Mouse (Mus musculus): Measurements from ENCODE around the gene Crybb2. TPM values are rescaled to one million over a fixed set of nuclear protein-coding genes. Genes with fewer than 3 reads are reported as not detected.
"Not testable (repeated sequence)": the region's sequence is repeated elsewhere in the genome, so short reads cannot be mapped to it uniquely, and the experiment has no call there.

The Crybb2 gene
- polyA plus RNA-seq, 1 experiment from 2014 or later = not detected

DNA sequence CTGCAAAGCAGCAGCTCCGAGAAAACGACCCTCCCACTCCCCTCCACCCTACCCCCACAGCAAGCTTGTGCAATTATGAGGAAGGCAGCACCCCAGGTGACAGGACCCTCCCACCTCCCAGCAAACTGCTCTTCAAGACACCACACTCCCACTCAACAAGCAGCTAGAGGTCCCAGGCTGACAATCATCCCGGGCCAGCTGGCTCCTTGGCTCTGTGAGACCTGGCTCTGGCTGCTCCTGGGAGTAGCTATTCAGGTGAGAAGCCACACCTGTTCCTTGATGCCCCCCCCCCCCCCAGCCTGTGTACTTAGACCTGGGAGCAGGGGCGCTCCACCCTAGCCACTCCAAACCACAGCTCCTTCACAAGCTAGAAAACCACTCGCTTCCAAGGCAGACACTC is 43.2 kb upstream of the Crybb2 start:
- Histone ChIP-seq H3K4me1 (ENCODE audit: insufficient read depth, low read depth, low read length) (peaks cover 6% of the 10 kb centered on the region; the same call in 1 of the 2 replicates), H3K27ac (ENCODE audit: low read length) (peak overlapping the region; percentile 69), H3K27me3 (replicated peaks; ENCODE audit: insufficient read depth, low read length) (no peaks in the 10 kb centered on the region), H3K9ac (replicated peaks; ENCODE audit: low read depth) (no peak overlapping the region), H3K9me3 (ENCODE audit: low read length) (no peaks in the 10 kb centered on the region), H3K4me3 (ENCODE audit: low read depth, low read length) (no peak overlapping the region), H3K36me3 (ENCODE audit: insufficient read depth, low read length) (no peaks in the 10 kb centered on the region), H3K4me2 (replicated peaks; ENCODE audit: low read depth, low read length) (no peak overlapping the region)
- 20% methylated on average over 5 of the region's 5 CpGs for WGBS
- DNase-seq (ENCODE audit: low spot score) = peak; percentile 67
- no peak for TF ChIP-seq CTCF (IDR thresholded peaks at IDR 0.05)
- no peak for TF ChIP-seq EP300 (IDR thresholded peaks at IDR 0.05)
- ATAC-seq = peak; percentile 84

DNA sequence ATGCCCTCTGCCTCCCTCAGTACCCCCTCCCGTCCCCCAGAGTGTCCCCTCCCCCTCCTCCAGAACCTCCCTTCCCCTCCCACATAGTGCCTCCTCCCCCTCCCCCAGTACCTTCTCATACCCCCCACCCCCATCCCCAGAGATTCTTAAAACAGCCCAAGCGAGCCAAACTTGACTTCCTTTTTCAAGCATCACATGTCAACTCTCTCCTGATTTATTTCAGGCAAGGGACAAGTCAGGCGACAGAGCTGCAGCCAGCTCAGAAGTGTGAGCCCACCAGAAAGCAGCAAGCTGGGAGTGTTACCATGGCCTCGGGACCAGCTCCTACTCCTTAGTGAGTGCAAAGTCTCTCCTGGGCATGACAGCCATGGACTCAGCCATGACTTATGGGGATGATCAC is 41.4 kb upstream of the Crybb2 start:
- WGBS = 11% methylated on average over 4 of the region's 4 CpGs
- Histone ChIP-seq H3K36me3 (ENCODE audit: insufficient read depth, low read length) (no peaks in the 10 kb centered on the region), H3K9ac (replicated peaks; ENCODE audit: low read depth) (no peak overlapping the region), H3K27me3 (replicated peaks; ENCODE audit: insufficient read depth, low read length) (no peaks in the 10 kb centered on the region), H3K4me3 (ENCODE audit: low read depth, low read length) (no peak overlapping the region), H3K27ac (ENCODE audit: low read length) (no peak overlapping the region), H3K4me1 (ENCODE audit: insufficient read depth, low read depth, low read length) (peaks cover 6% of the 10 kb centered on the region; the same call in 1 of the 2 replicates), H3K4me2 (replicated peaks; ENCODE audit: low read depth, low read length) (no peak overlapping the region), H3K9me3 (ENCODE audit: low read length) (no peaks in the 10 kb centered on the region)
- ATAC-seq = no peak
- no peak for TF ChIP-seq EP300 (IDR thresholded peaks at IDR 0.05)
- DNase-seq (ENCODE audit: low spot score) = no peak

DNA sequence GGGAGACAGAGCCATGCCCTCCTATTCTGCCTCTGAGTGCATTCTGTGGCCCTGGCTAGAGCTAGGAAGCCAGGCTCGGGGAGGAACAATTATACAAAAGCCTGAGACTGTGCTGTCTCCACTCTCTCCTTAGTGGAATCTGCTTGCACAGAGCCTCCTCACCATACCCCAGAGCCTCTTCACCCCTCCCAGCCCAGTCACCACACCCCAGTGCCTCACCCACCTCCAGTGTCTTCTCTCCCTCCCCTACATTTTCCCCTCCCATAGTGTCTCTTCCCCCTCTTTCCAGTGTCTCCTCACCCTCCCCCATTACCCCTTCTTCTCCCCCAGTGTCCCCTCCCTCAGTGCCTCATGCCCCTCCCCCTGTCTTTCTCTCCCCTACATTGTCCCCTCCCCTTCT is 41.0 kb upstream of the Crybb2 start:
- ATAC-seq (no peak), DNase-seq (ENCODE audit: low spot score) (no peak)
- H3K27ac ChIP-seq (ENCODE audit: low read length) = peak overlapping the region; percentile 57; the same call in 1 of the 2 replicates
- peaks cover 6% of the 10 kb centered on the region; the same call in 1 of the 2 replicates for H3K4me1 ChIP-seq (ENCODE audit: insufficient read depth, low read depth, low read length)
- no peak for TF ChIP-seq CTCF (IDR thresholded peaks at IDR 0.05)
- no peak for TF ChIP-seq EP300 (IDR thresholded peaks at IDR 0.05)
- no peak overlapping the region for H3K4me2 ChIP-seq (replicated peaks; ENCODE audit: low read depth, low read length)
- 0% methylated on average over 1 of the region's 1 CpGs for WGBS
- H3K9ac ChIP-seq (replicated peaks; ENCODE audit: low read depth) = no peak overlapping the region
- no peak overlapping the region for H3K4me3 ChIP-seq (ENCODE audit: low read depth, low read length)
- no peaks in the 10 kb centered on the region for H3K36me3 ChIP-seq (ENCODE audit: insufficient read depth, low read length)
- H3K27me3 ChIP-seq (replicated peaks; ENCODE audit: insufficient read depth, low read length) = no peaks in the 10 kb centered on the region
- H3K9me3 ChIP-seq (ENCODE audit: low read length) = no peaks in the 10 kb centered on the region

DNA sequence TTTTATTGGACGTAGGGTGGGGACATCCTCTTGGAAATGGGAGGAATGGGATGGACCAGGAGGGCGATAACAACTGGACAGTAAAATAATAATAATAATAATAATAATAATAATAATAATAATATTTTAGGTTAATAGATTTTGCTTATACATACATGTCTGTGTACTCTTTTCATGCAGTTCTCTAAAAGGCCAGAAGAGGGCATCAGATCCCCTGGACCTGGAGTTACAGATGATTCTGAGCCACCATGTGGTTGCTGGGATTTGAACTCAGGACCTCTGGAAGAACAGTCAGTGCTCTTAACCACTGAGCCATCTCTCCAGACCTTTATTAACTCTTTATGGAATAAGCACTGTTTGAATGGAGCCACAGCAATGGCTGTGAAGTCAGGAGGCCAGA is 39.7 kb upstream of the Crybb2 start:
- DNase-seq (ENCODE audit: low spot score); H3K4me1 ChIP-seq (ENCODE audit: insufficient read depth, low read depth, low read length); H3K4me2 ChIP-seq (replicated peaks; ENCODE audit: low read depth, low read length); H3K27ac ChIP-seq (ENCODE audit: low read length); H3K36me3 ChIP-seq (ENCODE audit: insufficient read depth, low read length); ATAC-seq; H3K9me3 ChIP-seq (ENCODE audit: low read length); H3K4me3 ChIP-seq (ENCODE audit: low read depth, low read length); H3K9ac ChIP-seq (replicated peaks; ENCODE audit: low read depth); H3K27me3 ChIP-seq (replicated peaks; ENCODE audit: insufficient read depth, low read length): not testable (repeated sequence)
- whole genome bisulfite sequencing = 84% methylated on average over 2 of the region's 2 CpGs
- TF ChIP-seq CTCF (IDR thresholded peaks at IDR 0.05) = peak; percentile 66

DNA sequence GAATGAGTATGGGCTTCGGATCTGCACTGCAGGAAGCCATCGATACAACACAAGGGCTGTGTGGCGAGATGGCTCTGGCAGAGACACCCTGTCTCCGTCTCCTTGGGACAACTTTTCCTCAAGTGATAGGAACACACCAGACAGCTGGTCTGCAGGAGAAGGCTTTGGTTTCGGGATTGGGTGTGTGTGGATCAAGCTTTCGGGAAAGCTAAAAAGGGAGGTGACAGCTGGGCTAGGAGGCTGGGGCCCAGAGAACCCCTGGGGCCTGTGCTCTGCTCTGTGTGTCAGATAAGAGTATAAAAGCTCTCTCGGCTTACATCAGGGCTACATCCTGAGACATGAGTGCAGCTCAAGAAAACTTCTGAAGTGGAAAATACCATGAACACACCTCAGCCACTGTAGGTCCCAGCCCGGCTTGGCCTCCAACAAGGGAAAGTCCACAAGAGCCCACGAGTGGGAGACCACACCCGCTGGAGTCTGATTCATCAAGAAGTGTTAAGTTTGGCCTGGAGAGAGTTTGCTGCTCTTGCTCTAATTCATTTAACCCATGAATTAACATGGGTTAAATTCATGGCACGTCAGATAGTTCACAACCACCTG is 38.3 kb upstream of the Crybb2 start:
- ATAC-seq = peak; percentile 77
- H3K4me1 ChIP-seq (ENCODE audit: insufficient read depth, low read depth, low read length) = no peaks in the 10 kb centered on the region
- peak; percentile 73 for DNase-seq (ENCODE audit: low spot score)
- 45% methylated on average over 11 of the region's 11 CpGs for WGBS
- H3K27me3 ChIP-seq (replicated peaks; ENCODE audit: insufficient read depth, low read length) = no peaks in the 10 kb centered on the region
- H3K4me3 ChIP-seq (ENCODE audit: low read depth, low read length) = no peak overlapping the region
- no peak overlapping the region for H3K4me2 ChIP-seq (replicated peaks; ENCODE audit: low read depth, low read length)
- H3K27ac ChIP-seq (ENCODE audit: low read length) = peak overlapping the region; percentile 73
- TF ChIP-seq EP300 (IDR thresholded peaks at IDR 0.05) (peak; percentile 45; the same call in 1 of the 2 replicates), CTCF (IDR thresholded peaks at IDR 0.05) (no peak)
- no peak overlapping the region for H3K9ac ChIP-seq (replicated peaks; ENCODE audit: low read depth)
- H3K9me3 ChIP-seq (ENCODE audit: low read length) = no peaks in the 10 kb centered on the region
- no peaks in the 10 kb centered on the region for H3K36me3 ChIP-seq (ENCODE audit: insufficient read depth, low read length)

DNA sequence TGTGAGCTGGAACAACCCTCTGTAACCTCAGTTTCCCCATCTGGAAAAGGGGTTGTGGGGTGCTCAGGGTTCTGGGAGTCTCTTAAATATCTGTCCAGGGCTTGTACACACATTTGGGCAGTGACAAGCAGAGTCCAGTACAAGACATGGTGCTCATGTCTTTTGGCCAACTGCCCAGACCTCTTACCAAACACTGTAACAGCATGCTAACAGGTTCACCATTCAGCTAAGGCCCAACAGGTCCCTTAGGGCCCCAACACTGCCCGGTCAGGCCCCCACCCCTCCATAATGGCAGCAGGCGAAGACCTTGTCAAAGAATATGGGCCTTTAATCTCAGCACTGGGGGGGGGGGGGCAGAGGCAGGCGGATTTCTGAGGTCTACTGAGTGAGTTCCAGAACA is 37.8 kb upstream of the Crybb2 start:
- WGBS = 56% methylated on average over 3 of the region's 3 CpGs
- Histone ChIP-seq H3K27ac (ENCODE audit: low read length) (peak overlapping the region; percentile 73), H3K9ac (replicated peaks; ENCODE audit: low read depth) (no peak overlapping the region), H3K9me3 (ENCODE audit: low read length) (no peaks in the 10 kb centered on the region), H3K4me2 (replicated peaks; ENCODE audit: low read depth, low read length) (no peak overlapping the region), H3K4me1 (ENCODE audit: insufficient read depth, low read depth, low read length) (no peaks in the 10 kb centered on the region), H3K36me3 (ENCODE audit: insufficient read depth, low read length) (no peaks in the 10 kb centered on the region), H3K27me3 (replicated peaks; ENCODE audit: insufficient read depth, low read length) (no peaks in the 10 kb centered on the region), H3K4me3 (ENCODE audit: low read depth, low read length) (no peak overlapping the region)
- ATAC-seq (peak; percentile 60), DNase-seq (ENCODE audit: low spot score) (peak; percentile 80)
- no peak for TF ChIP-seq CTCF (IDR thresholded peaks at IDR 0.05)
- no peak for TF ChIP-seq EP300 (IDR thresholded peaks at IDR 0.05)

DNA sequence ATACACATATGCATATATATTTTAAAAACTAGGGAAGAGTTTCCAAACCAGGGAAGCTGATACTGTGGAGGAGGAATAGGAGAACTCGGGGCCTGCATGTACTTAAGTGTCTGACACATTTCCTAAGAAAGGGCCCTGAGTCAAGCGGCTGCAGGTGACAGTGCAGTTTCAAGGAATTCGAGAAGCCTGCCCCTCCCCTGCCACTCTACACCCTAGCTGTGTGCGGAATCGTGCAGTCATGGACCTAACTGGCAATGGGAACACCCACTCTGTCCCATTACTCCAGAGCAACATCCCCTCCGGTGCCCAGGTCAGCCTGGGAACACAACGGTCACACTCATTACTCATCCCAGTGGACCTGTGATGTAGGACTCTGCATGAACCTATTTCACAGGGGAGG is 36.7 kb upstream of the Crybb2 start:
- TF ChIP-seq EP300 (IDR thresholded peaks at IDR 0.05) (no peak), CTCF (IDR thresholded peaks at IDR 0.05) (no peak)
- no peaks in the 10 kb centered on the region for H3K27me3 ChIP-seq (replicated peaks; ENCODE audit: insufficient read depth, low read length)
- 50% methylated on average over 7 of the region's 7 CpGs for WGBS
- no peak overlapping the region for H3K4me2 ChIP-seq (replicated peaks; ENCODE audit: low read depth, low read length)
- H3K4me1 ChIP-seq (ENCODE audit: insufficient read depth, low read depth, low read length) = no peaks in the 10 kb centered on the region
- H3K9ac ChIP-seq (replicated peaks; ENCODE audit: low read depth) = no peak overlapping the region
- H3K27ac ChIP-seq (ENCODE audit: low read length) = no peak overlapping the region
- H3K9me3 ChIP-seq (ENCODE audit: low read length) = no peaks in the 10 kb centered on the region
- no peak overlapping the region for H3K4me3 ChIP-seq (ENCODE audit: low read depth, low read length)
- ATAC-seq (peak; percentile 35), DNase-seq (ENCODE audit: low spot score) (peak; percentile 74)
- no peaks in the 10 kb centered on the region for H3K36me3 ChIP-seq (ENCODE audit: insufficient read depth, low read length)
